ENCODE assay signal across 9 mouse cellular contexts in genomic region chr16:18686044-18686761, GRCm38 (mm10). TPM values are rescaled to one million over a fixed set of nuclear protein-coding genes. Genes with fewer than 3 reads are reported as not detected.
DNase-seq lines count a peak whose midpoint lies in the region; ATAC-seq lines count a peak whose summit lies in the region.
"Had no signal": no experiment of that assay in that cellular context is flagged by ENCODE, and none has a peak within 500 bp of the region (broad histone marks: within the 10 kb centered on the region; RNA-seq: fewer than 3 reads in every experiment).

No protein-coding gene starts in this region.

- H3K36me3 ChIP-seq in kidney, embryonic 16.5 days (ENCODE audit: insufficient read depth, low read length), result no peaks in the 10 kb centered on the region
- H3K36me3 ChIP-seq in limb, embryonic 11.5 days (ENCODE audit: control insufficient read depth, insufficient read depth, low read length), result no peaks in the 10 kb centered on the region
- H3K36me3 ChIP-seq: liver, embryonic 12.5 days had no signal

- no peaks in the 10 kb centered on the region for H3K27me3 ChIP-seq in kidney, embryonic 16.5 days (ENCODE audit: insufficient read depth, low read length)
- no peaks in the 10 kb centered on the region for H3K27me3 ChIP-seq in limb, embryonic 11.5 days (ENCODE audit: control insufficient read depth, insufficient read depth, low read length)

- 12% methylated on average over 6 of the region's 6 CpGs for WGBS in kidney, embryonic 16.5 days
- WGBS in limb, embryonic 11.5 days, result 12% methylated on average over 6 of the region's 6 CpGs

- H3K4me1 ChIP-seq in kidney, embryonic 16.5 days (ENCODE audit: insufficient read depth, low read length), result peaks cover 29% of the 10 kb centered on the region
- peaks cover 5% of the 10 kb centered on the region; the same call in 1 of the 2 replicates for H3K4me1 ChIP-seq in limb, embryonic 11.5 days (ENCODE audit: control insufficient read depth, insufficient read depth, low read length)

- H3K4me3 ChIP-seq in kidney, embryonic 16.5 days (ENCODE audit: low read length), result no peak overlapping the region
- no peak overlapping the region for H3K4me3 ChIP-seq in limb, embryonic 11.5 days (ENCODE audit: low read depth, low read length)

- H3K4me2 ChIP-seq in kidney, embryonic 16.5 days (replicated peaks; ENCODE audit: low read depth, low read length), result no peak overlapping the region
- H3K4me2 ChIP-seq in limb, embryonic 11.5 days (ENCODE audit: low read depth, severe bottlenecking), result no peak overlapping the region

- no peaks in the 10 kb centered on the region for H3K9me3 ChIP-seq in kidney, embryonic 16.5 days (ENCODE audit: low read length)
- no peaks in the 10 kb centered on the region for H3K9me3 ChIP-seq in limb, embryonic 11.5 days (ENCODE audit: control insufficient read depth, low read length)
- H3K9me3 ChIP-seq: liver, embryonic 12.5 days had no signal

- DNase-seq in cerebellum, adult 11-12 months, result peak; percentile 22
- DNase-seq in cerebellum, adult 9-10 months, result no peak
- no peak for DNase-seq in kidney, adult 18-20 months
- DNase-seq in limb, embryonic 11.5 days (ENCODE audit: low spot score), result peak; percentile 26
- peak; percentile 49 for DNase-seq in retina, postnatal 1 day
- DNase-seq in adrenal gland, adult 8-10 months, result no peak
- DNase-seq in testis, postnatal 14 days (ENCODE audit: low spot score), result no peak

- no peak for ATAC-seq in kidney, embryonic 16.5 days (ENCODE audit: low FRiP score, low TSS enrichment)
- ATAC-seq in limb, embryonic 11.5 days (ENCODE audit: insufficient number of reproducible peaks, low FRiP score, low TSS enrichment, low read depth), result no peak

- peak overlapping the region; percentile 59; the same call in 1 of the 2 replicates for H3K27ac ChIP-seq in kidney, embryonic 16.5 days (ENCODE audit: low read length)
- H3K27ac ChIP-seq in limb, embryonic 11.5 days (replicated peaks; ENCODE audit: low read depth, low read length), result 0 out of 2 replicates have a peak overlapping the region, but pooled peaks have one; percentile 33

- H3K9ac ChIP-seq in kidney, embryonic 16.5 days (replicated peaks; ENCODE audit: low read length), result 0 out of 2 replicates have a peak overlapping the region, but pooled peaks have one; percentile 1
- peak overlapping the region; percentile 22; the same call in 1 of the 2 replicates for H3K9ac ChIP-seq in limb, embryonic 11.5 days (ENCODE audit: low read length)
- H3K9ac ChIP-seq: liver, embryonic 12.5 days had no signal

RNA-seq across cellular contexts. Expression of gene Sept5, which starts 56.4 kb away (rescaled TPM):
- polyA plus RNA-seq in kidney, embryonic 16.5 days (2015; fragmentation: Nextera tagmentation; extraction: Ambion mirVana), result 17.9 and 21.4 TPM in 2 replicates
- 30.0 and 31.1 TPM in 2 replicates for polyA plus RNA-seq in limb, embryonic 11.5 days (2014; fragmentation: Nextera tagmentation; extraction: Ambion mirVana)
- 10 to 100 TPM in 3 of 4 experiments, 1 to 10 TPM in 1; 8.5 to 18.5 (median 12.0) TPM for total RNA-seq in adrenal gland, adult 8-10 months (2022)

RNA-seq across cellular contexts. Expression of gene Gm49601, which starts 60.0 kb away (rescaled TPM):
- 2.1 and 2.6 TPM in 2 replicates for polyA plus RNA-seq in kidney, embryonic 16.5 days (2015; fragmentation: Nextera tagmentation; extraction: Ambion mirVana)
- 2.3 and 2.4 TPM in 2 replicates for polyA plus RNA-seq in limb, embryonic 11.5 days (2014; fragmentation: Nextera tagmentation; extraction: Ambion mirVana)
- total RNA-seq in adrenal gland, adult 8-10 months (2022), result 1 to 10 TPM; 3.6 to 8.5 (median 5.6) TPM

Comparison
In these comparisons a context has a peak if more than half of its experiments do, and no peak if none do; other contexts are left out.
1. DNase-seq: peak in cerebellum, adult 11-12 months (single experiment), limb, embryonic 11.5 days (single experiment) and retina, postnatal 1 day (single experiment); none in cerebellum, adult 9-10 months (single experiment), kidney, adult 18-20 months (single experiment), adrenal gland, adult 8-10 months (single experiment) and testis, postnatal 14 days (single experiment).